Mouse (Mus musculus) embryonic fibroblast, embryonic 13.5 days (primary cell): ENCODE measurements around the gene Myrip. TPM values are rescaled to one million over a fixed set of nuclear protein-coding genes. Genes with fewer than 3 reads are reported as not detected.
"Not testable (repeated sequence)": the region's sequence is repeated elsewhere in the genome, so short reads cannot be mapped to it uniquely, and the experiment has no call there.

Experiments used
- H3K27ac ChIP-seq: 2 replicates; pipeline ENCODE4 v1.5.1; 2012; ENCODE audit warnings: low read length, control low read depth, inconsistent platforms; ENCODE audit not compliant: insufficient read depth
- H3K4me1 ChIP-seq: 2 replicates; pipeline ENCODE4 v1.6.1; 2011; ENCODE audit warnings: low read length; ENCODE audit not compliant: control insufficient read depth, insufficient read depth
- H3K4me3 ChIP-seq: 2 replicates; pipeline ENCODE4 v1.5.1; 2011; ENCODE audit warnings: mild to moderate bottlenecking, control low read depth, low read length; ENCODE audit not compliant: insufficient read depth
- CTCF ChIP-seq: IDR thresholded peaks from 2 replicates; pipeline ENCODE4 v1.5.1; 2011; ENCODE audit warnings: mild to moderate bottlenecking, control low read depth, low read length, moderate library complexity, borderline replicate concordance; ENCODE audit not compliant: insufficient read depth
- POLR2A ChIP-seq: IDR thresholded peaks from 2 replicates; pipeline ENCODE4 v1.6.1; 2011; ENCODE audit warnings: low read depth, mild to moderate bottlenecking, control low read depth, low read length, moderate library complexity
- polyA plus RNA-seq: library from polyadenylated mRNA; stranded (reverse); fragments of >200 nt; gene quantifications from 2 replicates; pipeline ENCODE4 v1.2.4, GENCODE M21; 2011; ENCODE audit warnings: low read depth; ENCODE audit not compliant: missing spikeins, insufficient read length

Gene Myrip
- polyA plus RNA-seq, 1 experiment, result not detected

DNA sequence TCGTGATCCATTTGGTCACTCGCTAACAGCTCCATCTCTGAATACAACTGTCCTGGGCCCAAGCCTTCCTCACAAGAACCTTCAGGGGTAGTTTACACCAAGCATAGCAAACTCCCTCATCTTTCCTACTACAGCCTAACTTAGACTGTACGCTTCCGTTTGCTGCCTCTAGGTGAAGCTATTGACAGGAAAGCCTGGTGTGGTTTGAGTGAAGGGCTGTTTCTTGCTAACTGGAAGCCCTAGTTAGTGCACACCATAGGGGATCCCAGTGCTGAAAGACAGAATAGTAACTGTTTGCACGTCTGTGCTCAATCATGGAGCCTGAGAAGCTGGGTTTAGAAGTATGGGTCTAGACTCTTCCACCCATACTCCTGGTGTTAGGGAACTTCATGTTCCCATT, 5.8 kb upstream of the Myrip start:
- no peak overlapping the region for H3K4me3 ChIP-seq
- no peak overlapping the region for H3K27ac ChIP-seq
- no peaks in the 10 kb centered on the region for H3K4me1 ChIP-seq
- TF ChIP-seq POLR2A, result no peak
- no peak for TF ChIP-seq CTCF

GRCm38 (mm10) chr9:120296938-120297337, 4.4 kb upstream of the Myrip start:
- H3K27ac ChIP-seq, result no peak overlapping the region
- no peak overlapping the region for H3K4me3 ChIP-seq
- H3K4me1 ChIP-seq, result no peaks in the 10 kb centered on the region
- TF ChIP-seq CTCF (no peak), POLR2A (no peak)

DNA sequence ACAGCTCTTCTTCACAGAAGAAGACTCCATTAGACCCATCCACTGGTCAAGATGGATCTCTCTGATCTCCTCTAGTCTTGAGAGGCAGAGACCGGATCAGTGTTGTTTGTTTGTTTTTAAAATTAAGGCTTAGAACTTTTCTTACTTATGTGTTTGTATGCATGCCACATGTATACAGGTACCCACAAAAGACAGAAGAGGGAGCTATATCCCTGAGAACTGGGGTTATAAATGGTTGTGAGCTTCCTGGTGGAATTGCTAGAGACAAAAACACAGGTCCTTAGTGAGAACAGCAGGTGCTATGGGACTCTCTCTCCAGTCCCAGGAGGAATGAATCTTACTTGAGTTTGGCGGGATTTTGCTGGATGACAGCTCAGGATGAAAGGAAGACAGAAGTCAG, 1.9 kb upstream of the Myrip start:
- no peak overlapping the region for H3K27ac ChIP-seq

GRCm38 (mm10) chr9:120302980-120303452, 1.7 kb downstream of the Myrip start:
- TF ChIP-seq POLR2A (no peak), CTCF (no peak)
- Histone ChIP-seq H3K4me1 (no peaks in the 10 kb centered on the region), H3K4me3 (peak overlapping the region; percentile 30), H3K27ac (no peak overlapping the region)

More for the DNA sequence above, 1.9 kb upstream of the Myrip start:
- no peak overlapping the region for H3K4me3 ChIP-seq
- H3K4me1 ChIP-seq, result no peaks in the 10 kb centered on the region
- TF ChIP-seq POLR2A (no peak), CTCF (no peak)

- no peaks in the 10 kb centered on the region for H3K4me1 ChIP-seq
- no peak overlapping the region for H3K27ac ChIP-seq
- peak overlapping the region; percentile 30 for H3K4me3 ChIP-seq
- TF ChIP-seq POLR2A (no peak), CTCF (no peak)
Observed at GRCm38 (mm10) chr9:120303453-120304299, 2.4 kb downstream of the Myrip start.

- TF ChIP-seq POLR2A, result no peak
- TF ChIP-seq CTCF, result no peak
- H3K27ac ChIP-seq, result no peak overlapping the region
- no peak overlapping the region for H3K4me3 ChIP-seq
- no peaks in the 10 kb centered on the region for H3K4me1 ChIP-seq
Observed at GRCm38 (mm10) chr9:120304300-120305137, 3.2 kb downstream of the Myrip start.

DNA sequence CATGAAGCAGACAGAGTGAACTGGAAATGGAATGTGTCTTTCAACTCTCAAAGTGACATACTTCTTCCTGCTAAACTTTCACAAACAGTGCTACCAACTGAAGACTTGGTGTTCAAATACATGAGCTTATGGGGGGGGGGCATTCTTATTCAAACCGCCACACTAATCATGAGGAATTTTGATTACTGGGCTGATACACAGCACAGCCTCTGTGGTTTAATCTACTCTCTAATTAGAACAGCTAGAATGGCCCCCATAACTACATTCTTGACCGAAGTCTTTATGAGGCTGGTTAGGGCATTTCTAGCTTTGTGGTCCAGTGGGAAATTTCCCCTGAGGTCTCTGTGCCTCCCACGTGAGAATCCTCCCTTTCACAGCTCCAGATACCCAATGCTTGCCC, 13.9 kb downstream of the Myrip start:
- Histone ChIP-seq H3K4me3 (no peak overlapping the region), H3K27ac (no peak overlapping the region), H3K4me1 (no peaks in the 10 kb centered on the region)
- TF ChIP-seq CTCF, result no peak
- TF ChIP-seq POLR2A, result no peak

DNA sequence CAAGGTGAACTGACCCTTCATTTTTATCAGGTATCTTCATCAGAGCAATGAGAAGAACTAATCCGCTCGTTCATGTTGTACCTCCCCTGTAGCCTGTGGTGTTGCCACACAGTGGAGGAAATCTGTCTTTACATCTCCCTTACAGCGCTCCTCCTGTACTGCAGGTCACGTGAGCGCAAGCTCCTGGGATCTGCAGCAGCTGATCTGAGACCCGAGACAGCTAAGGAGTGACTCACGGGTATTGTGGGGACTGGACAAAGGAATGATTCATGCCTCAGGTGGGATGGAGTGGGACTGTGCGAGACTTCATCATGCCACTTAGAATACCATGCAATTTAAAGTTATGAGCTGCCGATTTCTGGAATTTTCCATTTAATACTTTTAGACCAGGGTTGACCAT, 17.8 kb downstream of the Myrip start:
- Histone ChIP-seq H3K4me3 (no peak overlapping the region), H3K27ac (no peak overlapping the region), H3K4me1 (no peaks in the 10 kb centered on the region)
- no peak for TF ChIP-seq CTCF
- TF ChIP-seq POLR2A, result no peak

- Histone ChIP-seq H3K4me3 (no peak overlapping the region), H3K4me1 (no peaks in the 10 kb centered on the region), H3K27ac (no peak overlapping the region)
- no peak for TF ChIP-seq CTCF
- TF ChIP-seq POLR2A, result no peak
Observed at GRCm38 (mm10) chr9:120320573-120320972, 19.3 kb downstream of the Myrip start.

GRCm38 (mm10) chr9:120322702-120323426, 21.6 kb downstream of the Myrip start:
- no peak for TF ChIP-seq POLR2A
- TF ChIP-seq CTCF, result no peak
- no peak overlapping the region for H3K27ac ChIP-seq
- H3K4me1 ChIP-seq, result no peaks in the 10 kb centered on the region
- H3K4me3 ChIP-seq, result no peak overlapping the region

GRCm38 (mm10) chr9:120331048-120331447, 29.7 kb downstream of the Myrip start:
- not testable (repeated sequence) for H3K4me1 ChIP-seq, H3K27ac ChIP-seq, H3K4me3 ChIP-seq
